Mouse (Mus musculus) layer of hippocampus, postnatal 10 days (tissue): Measurements from ENCODE around the gene Aim2. TPM values are rescaled to one million over a fixed set of nuclear protein-coding genes. Genes with fewer than 3 reads are reported as not detected.
"Not testable (repeated sequence)": the region's sequence is repeated elsewhere in the genome, so short reads cannot be mapped to it uniquely, and the experiment has no call there.

Experiments used
- DNase-seq, 2 experiments: peaks; one replicate each; pipeline ENCODE4 v3.0.0; 2021; ENCODE audit warnings: low spot score in 2 of 2
- total RNA-seq, 2 experiments: library from RNA; stranded (reverse); gene quantifications; 2 replicates each; pipeline ENCODE4 v1.2.3; 2021

The Aim2 gene
- total RNA-seq, 2 experiments from 2014 or later, result 3.5 to 5.4 TPM

DNA sequence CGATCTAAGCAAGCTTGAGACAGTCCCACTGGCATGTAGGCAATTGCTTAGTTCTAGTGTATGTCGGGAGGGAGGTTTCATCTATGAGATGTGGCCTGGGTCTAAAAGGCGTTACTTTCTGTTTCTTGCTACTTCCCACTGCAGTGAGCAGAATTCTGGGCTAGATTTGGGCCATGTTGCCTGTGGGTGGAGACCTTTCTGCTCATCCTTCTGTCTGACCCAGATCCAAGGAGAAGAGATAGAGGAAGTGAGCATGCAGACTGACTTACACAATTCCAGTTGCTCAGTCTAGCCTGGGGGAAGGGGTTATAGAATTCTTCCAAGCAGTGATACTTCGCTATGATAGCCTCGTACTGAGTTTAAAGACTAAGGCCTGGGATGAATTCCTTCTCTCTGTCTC, 101.0 kb downstream of the Aim2 start:
- no peak for DNase-seq

DNA sequence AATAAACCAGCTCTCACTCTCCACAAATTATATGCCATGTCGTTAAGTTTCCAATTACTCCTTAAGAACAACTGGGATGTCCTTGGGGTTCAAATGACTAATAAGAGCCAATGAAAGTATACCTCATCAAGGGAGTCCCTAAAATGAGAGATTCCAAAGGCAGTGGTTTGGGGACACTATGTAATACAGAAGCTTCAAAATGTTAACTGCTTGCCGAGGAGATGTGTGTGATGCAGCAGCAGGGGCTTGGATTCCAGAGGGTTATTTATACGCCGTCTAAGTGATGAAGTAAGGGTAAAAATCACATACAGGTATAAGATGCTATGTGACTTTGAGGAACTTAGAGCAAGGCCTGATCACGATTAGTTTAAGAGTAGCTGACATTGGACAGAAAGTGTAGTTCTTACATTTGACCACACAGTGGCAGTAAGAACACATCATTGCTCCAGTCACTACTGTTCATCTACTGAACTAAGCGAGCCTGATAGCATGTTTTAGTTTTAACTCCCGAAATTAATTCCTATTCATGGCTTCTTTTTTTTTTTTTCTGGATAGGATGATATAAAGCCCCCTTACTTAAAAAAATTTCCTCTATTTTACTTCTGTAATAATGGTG, 105.6 kb downstream of the Aim2 start:
- peak; percentile 23 to 45 for DNase-seq

DNA sequence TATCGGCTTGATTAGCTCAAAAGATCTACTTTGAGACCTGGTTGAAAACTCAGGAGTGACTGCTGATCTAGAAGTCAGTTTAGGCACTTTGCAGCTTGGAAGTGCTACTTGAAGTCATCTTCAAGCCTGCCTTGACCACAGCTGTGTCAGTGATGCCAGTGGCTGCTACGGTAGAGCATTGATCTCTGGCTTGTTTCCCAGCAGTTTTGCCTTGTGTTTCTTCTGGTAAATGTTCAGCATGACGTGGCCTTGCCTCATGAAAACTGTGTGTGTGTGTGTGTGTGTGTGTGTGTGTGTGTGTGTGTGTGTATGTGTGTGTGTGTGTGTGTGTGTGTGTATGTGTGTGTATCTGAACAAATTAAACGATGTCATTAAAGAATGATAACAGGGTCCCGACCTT, 106.1 kb downstream of the Aim2 start:
- DNase-seq, result no peak

DNA sequence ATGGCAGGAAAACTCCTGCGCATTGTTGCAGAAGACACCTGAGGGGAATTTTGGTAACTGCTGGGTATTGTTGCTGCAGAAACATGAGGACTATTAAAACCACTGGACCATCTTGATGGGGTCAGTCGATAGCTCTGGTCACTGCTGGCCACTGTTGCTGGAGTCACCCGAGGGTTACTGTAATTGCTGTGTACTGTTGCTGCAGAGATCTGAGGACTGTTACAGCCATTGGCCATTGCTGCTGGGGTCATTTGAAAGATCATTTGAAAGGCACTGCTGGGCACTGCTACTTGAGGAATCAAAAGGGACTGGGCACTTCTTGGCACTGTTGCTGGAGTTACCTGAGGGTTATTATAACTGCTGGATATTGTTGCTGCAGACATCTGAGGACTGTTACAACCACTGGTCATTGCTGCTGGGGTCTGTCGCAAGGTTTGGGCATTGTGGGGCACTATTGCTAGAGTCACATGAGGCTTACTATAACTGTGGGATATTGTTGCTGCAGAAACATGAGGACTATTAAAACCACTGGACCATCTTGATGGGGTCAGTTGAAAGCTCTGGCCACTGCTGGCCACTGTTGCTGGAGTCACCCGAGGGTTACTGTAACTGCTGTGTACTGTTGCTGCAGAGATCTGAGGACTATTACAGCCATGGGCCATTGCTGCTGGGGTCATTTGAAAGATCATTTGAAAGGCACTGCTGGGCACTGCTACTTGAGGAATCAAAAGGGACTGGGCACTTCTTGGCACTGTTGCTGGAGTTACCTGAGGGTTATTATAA, 129.9 kb downstream of the Aim2 start:
- DNase-seq, result not testable (repeated sequence)

DNA sequence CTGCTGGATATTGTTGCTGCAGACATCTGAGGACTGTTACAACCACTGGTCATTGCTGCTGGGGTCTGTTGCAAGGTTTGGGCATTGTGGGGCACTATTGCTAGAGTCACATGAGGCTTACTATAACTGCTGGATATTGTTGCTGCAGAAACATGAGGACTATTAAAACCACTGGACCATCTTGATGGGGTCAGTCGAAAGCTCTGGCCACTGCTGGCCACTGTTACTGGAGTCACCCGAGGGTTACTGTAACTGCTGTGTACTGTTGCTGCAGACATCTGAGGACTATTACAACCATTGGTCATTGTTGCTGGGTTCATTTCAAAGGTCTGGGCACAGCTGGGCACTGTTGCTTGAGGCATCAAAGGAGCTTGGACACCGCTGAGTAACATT, 130.5 kb downstream of the Aim2 start:
- DNase-seq, result not testable (repeated sequence)

DNA sequence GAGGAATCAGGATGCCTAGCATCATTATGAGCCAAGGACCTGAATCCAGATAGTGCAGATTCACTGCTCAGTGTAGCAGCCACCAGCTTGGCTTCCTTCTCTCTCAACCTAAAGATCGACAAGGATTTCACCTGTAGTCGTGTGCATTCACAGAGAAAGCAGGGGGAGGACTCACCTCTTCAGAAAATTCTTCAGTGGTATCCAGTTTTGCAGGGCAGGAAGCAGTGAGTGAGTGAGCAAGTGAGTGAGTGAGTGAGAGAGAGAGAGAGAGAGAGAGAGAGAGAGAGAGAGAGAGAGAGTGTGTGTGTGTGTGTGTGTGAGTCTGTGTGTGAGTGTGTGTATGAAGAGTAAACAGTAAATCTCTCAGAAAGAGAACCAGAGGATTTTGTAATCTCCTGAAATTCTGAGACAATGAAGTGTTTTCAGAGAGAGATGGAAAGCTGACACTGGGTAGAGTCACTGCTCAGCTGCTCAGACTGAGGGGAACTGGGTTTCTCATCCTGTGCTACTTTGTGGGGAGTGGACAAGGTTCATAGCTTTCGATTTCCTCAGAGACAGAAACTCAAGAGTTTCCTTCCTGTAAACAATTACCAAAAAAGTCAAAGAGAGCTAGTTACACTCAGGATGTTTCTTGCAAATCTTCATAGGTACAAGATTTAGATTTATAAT, 140.3 kb downstream of the Aim2 start, which contains the start of gene Ifi206:
Ifi206 (minus strand) TSS at position 230 of the 669 bp plus-strand sequence.
- not testable (repeated sequence) for DNase-seq

DNA sequence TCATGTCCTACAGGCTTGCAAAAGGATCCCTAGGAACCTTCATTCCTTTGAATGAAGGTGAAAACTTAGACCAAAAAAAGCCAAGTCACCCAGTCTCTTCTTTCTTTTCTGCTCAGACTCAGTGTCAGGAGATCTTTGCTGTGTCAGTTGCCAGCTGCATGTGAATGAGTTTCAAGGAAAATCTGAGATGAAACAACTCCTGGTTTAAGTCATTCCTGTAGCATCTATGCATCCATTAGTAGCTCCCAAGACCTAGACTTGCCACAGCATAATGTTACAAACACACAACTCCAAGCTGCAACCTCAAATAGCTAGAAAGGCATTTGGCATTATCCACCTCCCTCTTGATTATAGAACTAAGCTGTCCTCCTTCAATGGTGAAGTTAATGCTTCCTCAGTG, 140.8 kb downstream of the Aim2 start:
- not testable (repeated sequence) for DNase-seq

DNA sequence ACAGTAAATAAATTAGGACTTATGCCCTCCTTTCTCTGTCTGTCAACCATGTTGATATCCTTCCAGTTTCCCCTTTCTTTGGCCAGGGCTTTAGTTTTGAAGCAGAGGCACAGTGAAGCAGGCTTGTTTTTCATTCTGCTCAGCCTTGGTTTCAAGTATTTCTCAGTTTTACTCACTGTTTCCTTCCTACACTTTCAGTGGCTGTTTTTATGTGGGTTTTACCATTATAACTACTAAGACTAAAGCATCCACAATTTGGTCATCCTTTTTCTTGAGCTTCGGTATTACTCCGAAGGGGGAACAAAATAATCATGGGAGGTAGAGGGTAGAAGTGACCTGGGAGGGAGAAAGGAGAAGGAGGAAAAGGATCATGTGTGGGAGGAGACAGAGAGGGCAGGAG, 159.9 kb downstream of the Aim2 start:
- not testable (repeated sequence) for DNase-seq

Other genes with a start within 250 kb of the Aim2 start
- not detected for gene Olfr1408, start 213.5 kb upstream of the Aim2 start, total RNA-seq
- gene Olfr1406, start 160.2 kb upstream of the Aim2 start, total RNA-seq, result not detected
- gene Olfr218, start 153.1 kb upstream of the Aim2 start, total RNA-seq, result not detected
- gene Olfr1404, start 138.5 kb upstream of the Aim2 start, total RNA-seq, result not detected
- gene Fcer1a, start 123.7 kb upstream of the Aim2 start, total RNA-seq, result not detected
- gene Olfr418, start 84.9 kb upstream of the Aim2 start, total RNA-seq, result not detected
- gene Mptx2, start 73.1 kb upstream of the Aim2 start, total RNA-seq, result not detected
- gene Ackr1, start 17.1 kb upstream of the Aim2 start, total RNA-seq, result 10 to 100 TPM; 77.4 to 81.1 TPM
- gene Cadm3, start 16.8 kb downstream of the Aim2 start, total RNA-seq, result 100 to 1,000 TPM; 324 to 348 TPM
- not detected for gene Ifi206, start 140.2 kb downstream of the Aim2 start, total RNA-seq
- not detected for gene Ifi214, start 185.1 kb downstream of the Aim2 start, total RNA-seq
- gene Ifi213, start 248.4 kb downstream of the Aim2 start, total RNA-seq, result not detected